Mouse (Mus musculus) thymus, adult 2 months (tissue): ENCODE data around the gene Shank2. TPM values are rescaled to one million over a fixed set of nuclear protein-coding genes. Genes with fewer than 3 reads are reported as not detected.

Experiments
- DNase-seq: peaks from one replicate; pipeline ENCODE4 v3.0.0; 2021
- H3K27ac ChIP-seq: fragments of 200-500 bp; 2 replicates; pipeline ENCODE4 v1.5.1; 2012; ENCODE audit warnings: low read length, control low read depth; ENCODE audit not compliant: control insufficient read depth, insufficient read depth
- H3K27me3 ChIP-seq: fragments of 200-500 bp; 2 replicates; pipeline ENCODE4 v1.6.1; 2012; ENCODE audit warnings: mild to moderate bottlenecking, low read length, moderate library complexity, mixed read lengths; ENCODE audit not compliant: control insufficient read depth, insufficient read depth
- H3K36me3 ChIP-seq: fragments of 200-500 bp; 2 replicates; pipeline ENCODE4 v1.6.1; 2012; ENCODE audit warnings: mild to moderate bottlenecking, low read length, moderate library complexity; ENCODE audit not compliant: control insufficient read depth, insufficient read depth
- H3K4me1 ChIP-seq: fragments of 200-500 bp; replicated peaks from 2 replicates; pipeline ENCODE4 v1.6.1; 2012; ENCODE audit warnings: low read length; ENCODE audit not compliant: control insufficient read depth, insufficient read depth
- H3K4me3 ChIP-seq: fragments of 200-500 bp; 2 replicates; pipeline ENCODE4 v1.5.1; 2012; ENCODE audit warnings: mild to moderate bottlenecking, low read length, control low read depth, moderate library complexity; ENCODE audit not compliant: control insufficient read depth, insufficient read depth
- CTCF ChIP-seq: fragments of 200-500 bp; IDR thresholded peaks from 2 replicates; pipeline ENCODE4 v1.5.1; 2012; ENCODE audit warnings: mild to moderate bottlenecking, control low read depth, low read length, moderate library complexity, borderline replicate concordance; ENCODE audit not compliant: control insufficient read depth, poor library complexity, insufficient read depth; ENCODE audit errors: extremely low read depth
- POLR2A ChIP-seq: fragments of 200-500 bp; IDR thresholded peaks from 2 replicates; pipeline ENCODE4 v1.6.1; 2012; ENCODE audit warnings: mild to moderate bottlenecking, low read length, control low read depth, moderate library complexity; ENCODE audit not compliant: control insufficient read depth, poor library complexity, insufficient read depth; ENCODE audit errors: extremely low read depth
- WGBS: fragments of 180-500 bp; shearing (Covaris S2); methylation state at CpG from one replicate; pipeline ENCODE4 v1.1.7; 2018; 5-methylcytosine and 5-hydroxymethylcytosine counted together
- polyA plus RNA-seq: library from polyadenylated mRNA; depleted of rRNA; stranded (reverse); fragments of >200 nt; gene quantifications from 2 replicates; pipeline ENCODE4 v1.2.3, GENCODE M21; 2012

The Shank2 gene
- polyA plus RNA-seq, 1 experiment = 2.8 TPM

- WGBS = 94% methylated on average over 3 of the region's 3 CpGs
- DNase-seq = no peak
- no peaks in the 10 kb centered on the region for H3K4me1 ChIP-seq
- H3K27me3 ChIP-seq = no peaks in the 10 kb centered on the region
- no peaks in the 10 kb centered on the region for H3K36me3 ChIP-seq
- TF ChIP-seq CTCF (no peak), POLR2A (no peak)
- H3K27ac ChIP-seq = no peak overlapping the region
- no peak overlapping the region for H3K4me3 ChIP-seq
Observed at GRCm38 (mm10) chr7:144293611-144294010, 291.9 kb downstream of the Shank2 start.

GRCm38 (mm10) chr7:144294239-144295200 lies 292.8 kb downstream of the Shank2 start:
- TF ChIP-seq CTCF = no peak
- H3K27me3 ChIP-seq = no peaks in the 10 kb centered on the region
- no peaks in the 10 kb centered on the region for H3K4me1 ChIP-seq
- H3K27ac ChIP-seq = no peak overlapping the region
- no peaks in the 10 kb centered on the region for H3K36me3 ChIP-seq
- peak; percentile 13 for DNase-seq
- H3K4me3 ChIP-seq = no peak overlapping the region
- WGBS = 46% methylated on average over 13 of the region's 13 CpGs

GRCm38 (mm10) chr7:144299351-144299750 lies 297.6 kb downstream of the Shank2 start:
- Histone ChIP-seq H3K36me3 (no peaks in the 10 kb centered on the region), H3K27ac (no peak overlapping the region), H3K4me1 (no peaks in the 10 kb centered on the region), H3K4me3 (no peak overlapping the region), H3K27me3 (no peaks in the 10 kb centered on the region)
- 91% methylated on average over 2 of the region's 2 CpGs for WGBS
- DNase-seq = no peak
- TF ChIP-seq POLR2A (no peak), CTCF (no peak)

- no peaks in the 10 kb centered on the region for H3K4me1 ChIP-seq
- H3K27me3 ChIP-seq = no peaks in the 10 kb centered on the region
- no peaks in the 10 kb centered on the region for H3K36me3 ChIP-seq
- DNase-seq = no peak
- no peak overlapping the region for H3K27ac ChIP-seq
- TF ChIP-seq POLR2A = no peak
- no peak for TF ChIP-seq CTCF
- H3K4me3 ChIP-seq = no peak overlapping the region
- 79% methylated on average over 4 of the region's 4 CpGs for WGBS
Observed at GRCm38 (mm10) chr7:144301646-144302045, 299.9 kb downstream of the Shank2 start.

GRCm38 (mm10) chr7:144302498-144302897 lies 300.8 kb downstream of the Shank2 start:
- WGBS = 86% methylated on average over 5 of the region's 5 CpGs
- H3K27ac ChIP-seq = no peak overlapping the region
- TF ChIP-seq POLR2A (no peak), CTCF (no peak)
- no peak overlapping the region for H3K4me3 ChIP-seq
- H3K27me3 ChIP-seq = no peaks in the 10 kb centered on the region
- DNase-seq = no peak
- H3K36me3 ChIP-seq = no peaks in the 10 kb centered on the region
- H3K4me1 ChIP-seq = no peaks in the 10 kb centered on the region

- H3K4me3 ChIP-seq = no peak overlapping the region
Observed at GRCm38 (mm10) chr7:144307853-144308409, 306.2 kb downstream of the Shank2 start.

More at GRCm38 (mm10) chr7:144307853-144308409, 306.2 kb downstream of the Shank2 start:
- no peaks in the 10 kb centered on the region for H3K4me1 ChIP-seq
- no peaks in the 10 kb centered on the region for H3K36me3 ChIP-seq
- no peak overlapping the region for H3K27ac ChIP-seq
- no peak for DNase-seq
- TF ChIP-seq CTCF (no peak), POLR2A (no peak)
- H3K27me3 ChIP-seq = no peaks in the 10 kb centered on the region
- 90% methylated on average over 10 of the region's 10 CpGs for WGBS
